Mouse (Mus musculus) retina, postnatal 7 days (tissue): Measurements from ENCODE around the gene Ocrl.

ENCODE experiments used
- DNase-seq: peaks from one replicate; pipeline ENCODE4 v3.0.0-alpha.2; 2012; ENCODE audit warnings: low read depth, low spot score

The Ocrl gene

DNA sequence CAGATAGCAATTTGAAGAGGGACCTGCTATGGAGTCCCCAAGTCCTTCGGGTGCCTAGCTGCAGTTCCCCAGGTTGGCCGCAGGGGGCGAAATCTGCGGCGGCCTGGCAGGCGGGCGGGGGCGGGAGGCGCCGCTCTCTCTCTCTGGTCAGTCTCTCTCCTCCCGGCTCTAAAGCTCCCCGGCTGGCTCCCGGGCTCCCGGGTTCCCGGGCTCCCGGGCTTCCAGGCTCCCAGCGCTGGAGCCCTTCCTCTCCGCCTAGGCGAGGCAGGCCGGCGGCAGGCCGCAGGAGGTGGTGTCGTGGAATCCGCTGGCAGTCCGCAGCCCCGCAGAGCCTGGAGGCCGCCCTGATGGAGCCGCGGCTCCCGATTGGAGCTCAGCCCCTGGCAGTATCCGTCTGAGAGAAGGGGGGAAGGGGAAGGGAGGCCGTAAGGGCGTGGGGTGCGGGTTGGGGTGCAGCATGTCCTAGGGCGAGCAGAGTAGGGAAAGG lies at the start of gene Ocrl:
Gene Ocrl (plus strand): TSS at position 82 of the 487 bp plus-strand sequence.
- peak; percentile 42 for DNase-seq

DNA sequence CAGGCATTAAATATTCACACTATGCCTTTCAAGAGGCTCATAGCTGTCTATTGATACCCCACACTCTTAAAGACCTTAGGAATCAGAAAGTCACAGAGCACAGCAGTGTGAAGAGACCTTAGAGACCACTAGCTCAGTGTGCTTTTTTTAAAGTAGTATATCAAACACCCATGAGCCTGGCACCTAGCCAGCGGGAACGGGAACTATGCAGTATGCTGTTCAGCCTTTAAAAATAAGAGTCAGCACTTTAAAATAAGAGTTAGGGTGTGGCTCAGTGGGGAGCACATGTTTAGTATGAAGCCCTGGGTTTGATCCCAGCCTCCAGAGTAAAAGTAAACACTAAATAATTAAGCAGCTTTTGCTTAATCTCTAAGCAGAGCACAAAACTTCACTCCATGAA lies 32.1 kb upstream of the Ocrl start:
- no peak for DNase-seq

DNA sequence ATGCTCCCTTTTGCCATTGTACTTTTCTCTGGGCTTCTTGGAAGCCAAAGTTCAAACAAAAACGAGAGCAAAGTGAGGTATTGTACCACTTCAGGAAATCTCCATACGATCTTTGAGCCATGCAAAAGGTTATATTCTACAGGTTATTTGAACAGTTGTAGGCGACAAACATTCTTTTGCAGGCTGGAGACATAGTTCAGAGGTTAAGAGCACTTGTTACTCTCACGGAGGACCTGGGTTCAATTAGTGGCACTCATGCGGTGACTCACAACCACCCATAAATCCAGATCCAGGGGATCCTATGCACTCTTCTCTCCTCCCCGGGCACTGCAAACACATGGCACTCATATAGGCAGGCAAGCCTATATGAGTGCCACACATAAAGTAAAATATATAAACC lies 29.4 kb upstream of the Ocrl start:
- DNase-seq: no peak

DNA sequence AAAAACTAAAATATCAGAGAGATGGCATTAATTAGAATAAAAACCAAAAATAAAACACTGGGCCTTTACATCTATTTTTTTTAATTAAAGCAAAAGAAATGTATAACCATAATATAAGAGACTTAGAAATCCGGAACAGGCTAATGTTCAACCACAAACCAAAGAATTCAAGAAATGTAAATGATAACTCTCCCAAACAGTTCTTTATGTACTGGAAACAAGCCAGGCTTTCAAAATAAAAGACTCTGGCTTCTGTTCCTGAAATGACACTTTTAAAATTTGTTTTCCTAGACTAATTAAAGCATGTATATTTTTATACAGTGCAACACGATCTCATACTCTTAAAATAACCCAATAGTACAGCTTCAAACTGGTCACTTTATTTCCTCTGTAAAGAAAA lies 24.8 kb upstream of the Ocrl start:
- DNase-seq: no peak

DNA sequence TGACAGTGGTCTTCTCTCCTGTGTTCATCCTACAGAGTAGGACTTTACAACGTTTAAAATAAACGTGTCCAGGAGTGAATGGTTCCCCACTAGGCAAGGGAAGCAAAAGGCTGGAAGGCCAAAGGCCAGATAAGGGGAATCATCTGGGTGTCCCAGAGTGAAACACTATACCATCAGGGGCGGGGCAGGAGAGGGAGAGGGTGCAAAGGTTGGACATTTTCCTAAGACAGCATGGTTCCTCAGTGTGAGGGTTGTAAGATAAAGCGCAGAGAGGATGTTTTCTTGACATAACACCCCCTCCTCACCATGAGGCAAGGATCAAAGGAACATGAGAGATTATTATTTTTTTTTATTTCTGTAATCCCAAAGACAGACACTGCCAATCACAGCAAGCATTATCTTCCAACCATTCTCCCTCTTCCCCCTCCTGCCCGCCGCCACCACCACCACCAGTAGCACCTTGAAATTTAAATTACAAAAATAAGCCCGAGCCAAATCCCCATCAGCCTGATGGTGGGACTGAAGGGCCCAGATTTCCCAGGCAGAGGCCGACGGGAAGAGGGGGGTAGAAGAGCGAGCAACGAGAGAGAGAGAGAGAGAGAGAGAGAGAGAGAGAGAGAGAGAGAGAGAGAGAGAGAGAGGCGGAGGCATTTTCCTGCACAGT lies 20.8 kb upstream of the Ocrl start:
- no peak for DNase-seq

DNA sequence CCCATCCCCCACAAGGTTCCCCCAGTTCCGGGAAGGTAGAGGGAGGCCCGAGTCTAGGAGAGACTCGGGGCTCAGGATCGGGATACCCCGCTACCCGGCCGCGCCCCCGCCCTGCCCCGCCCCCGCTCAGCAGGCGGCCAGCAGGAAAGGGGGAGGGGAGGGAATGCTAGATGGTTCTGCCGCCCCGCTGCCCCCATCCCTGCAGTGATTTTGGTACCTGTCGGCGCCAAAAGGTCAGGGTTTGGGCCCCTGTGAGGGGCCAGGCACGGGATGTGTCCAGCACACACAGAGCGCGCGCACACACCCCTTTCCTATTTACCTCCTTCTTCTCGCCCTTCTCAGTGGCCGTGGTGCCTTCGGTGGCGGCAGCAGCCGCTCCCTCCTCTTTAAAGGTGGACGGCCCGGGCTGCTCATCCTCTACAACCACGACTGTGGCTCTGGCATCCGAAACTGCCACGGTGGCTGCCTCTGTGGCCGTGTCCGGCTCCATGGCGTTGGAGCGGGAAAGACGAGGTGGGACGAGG lies 20.2 kb upstream of the Ocrl start:
- DNase-seq: no peak

DNA sequence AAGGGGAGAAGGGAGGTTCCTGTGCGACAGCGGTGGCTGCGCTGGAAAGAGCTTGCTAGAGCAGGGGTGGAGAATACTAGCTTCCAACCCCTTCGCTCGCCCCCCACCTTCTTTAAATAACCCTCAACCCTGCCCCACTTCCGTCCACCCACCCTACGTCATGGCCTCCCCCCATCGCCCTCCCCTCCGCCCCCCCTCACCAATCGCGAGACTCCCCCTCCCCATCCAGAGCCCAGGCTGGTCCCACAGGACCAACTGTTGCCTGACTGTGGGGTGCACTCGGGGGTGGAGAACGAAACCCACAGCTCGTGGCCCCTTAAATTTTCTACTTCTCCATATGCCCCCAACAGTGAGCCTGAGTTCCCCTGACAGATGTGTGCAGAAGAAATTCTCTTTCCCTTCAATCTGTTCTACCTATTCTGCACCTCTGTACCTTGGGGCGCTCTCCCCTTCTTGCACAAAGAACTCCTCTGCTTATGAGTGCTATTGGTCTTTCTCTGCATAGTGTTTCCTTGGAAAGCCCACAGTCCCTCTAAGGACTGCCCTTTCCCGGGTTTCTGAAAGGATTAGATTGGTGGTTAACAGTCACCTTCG lies 19.7 kb upstream of the Ocrl start, which contains the start of gene Smarca1:
Gene Smarca1 (minus strand): TSS at position 544 of the 594 bp plus-strand sequence.
- DNase-seq: no peak

DNA sequence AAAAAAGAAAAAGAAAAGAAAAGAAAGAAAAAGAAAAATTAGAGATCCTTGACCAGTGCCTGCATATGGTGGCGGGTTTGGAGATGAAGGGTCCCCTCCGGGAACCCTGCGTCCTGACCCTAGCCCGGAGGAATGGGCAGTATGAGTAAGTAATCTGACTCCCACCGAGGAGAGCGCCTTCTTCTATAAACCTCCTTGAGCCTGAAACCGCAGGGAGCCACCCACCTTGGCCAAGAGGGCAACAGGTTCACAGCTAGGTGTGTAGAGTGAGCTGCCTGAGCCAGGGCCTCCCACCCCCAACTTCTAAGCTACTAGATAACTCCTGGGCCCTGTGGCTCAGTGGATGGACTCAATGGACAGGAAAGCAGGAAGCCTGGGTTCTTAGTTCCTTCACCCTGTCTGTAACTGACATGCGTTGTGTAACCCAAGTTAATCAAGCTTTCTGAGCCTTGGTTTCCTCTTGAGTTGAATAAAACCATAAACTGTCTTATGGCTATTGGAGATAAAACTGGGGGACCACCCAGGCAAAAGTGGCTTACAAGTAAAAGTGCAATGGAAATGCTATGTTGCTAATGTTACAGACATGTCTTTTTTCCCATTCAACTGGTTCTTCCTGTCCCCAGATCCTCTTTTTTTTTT lies 836 bp downstream of the Ocrl start:
- no peak for DNase-seq

DNA sequence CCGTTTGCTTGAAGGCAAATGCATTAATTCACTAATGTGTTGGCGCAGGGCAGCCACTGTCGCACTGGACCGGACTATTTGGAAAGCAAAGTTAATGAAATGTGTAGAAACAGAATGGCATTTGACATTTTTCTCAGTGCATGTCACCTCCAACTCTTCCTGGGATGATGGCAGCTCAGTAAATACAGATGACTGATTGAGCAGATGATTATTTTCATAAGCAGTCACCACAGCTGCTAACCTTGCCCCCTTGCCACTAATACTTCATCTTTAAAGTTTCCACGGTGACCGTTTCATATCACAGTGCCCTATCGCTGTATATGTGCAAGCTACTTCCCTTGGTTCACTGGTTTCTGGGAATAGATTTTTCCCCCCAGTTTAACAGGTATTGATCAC lies 1.4 kb downstream of the Ocrl start:
- DNase-seq: no peak

DNA sequence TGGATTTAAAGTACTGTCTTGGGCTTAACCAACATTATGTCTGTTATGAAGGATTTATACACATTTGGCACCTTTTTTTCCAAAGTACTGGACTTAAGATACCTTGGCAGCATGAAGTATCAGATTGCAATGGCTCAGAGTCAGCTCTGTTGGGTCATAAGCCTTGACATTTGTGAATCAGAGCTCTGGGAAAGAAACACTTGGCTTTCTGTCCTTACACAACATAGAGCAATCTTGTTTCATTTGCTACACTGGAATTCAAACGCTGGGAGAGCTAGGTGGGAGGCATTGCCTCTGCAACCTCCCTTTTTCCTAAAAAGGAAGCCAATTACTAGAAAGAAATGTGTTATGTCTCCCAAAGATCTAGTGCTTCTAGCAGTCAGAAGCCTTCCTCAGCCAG lies 4.6 kb downstream of the Ocrl start:
- DNase-seq: no peak

DNA sequence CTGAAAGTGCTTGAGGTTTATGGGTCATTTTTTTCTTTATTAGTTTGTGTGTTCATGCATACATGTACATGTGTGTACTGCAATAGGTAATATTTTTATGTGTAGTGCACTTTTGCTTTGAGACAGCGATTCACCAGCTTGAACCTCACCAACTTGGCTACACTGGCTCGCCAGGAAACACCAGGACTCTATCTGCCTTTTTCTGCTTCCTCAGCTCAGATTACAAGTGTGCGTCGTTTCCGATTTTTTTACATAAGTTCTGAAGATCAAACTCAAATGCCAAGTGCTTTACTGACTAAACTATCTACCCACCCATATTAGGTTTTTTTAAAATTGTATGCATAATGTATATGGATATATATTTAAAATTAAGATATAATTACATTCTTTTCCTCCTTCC lies 8.4 kb downstream of the Ocrl start:
- no peak for DNase-seq

DNA sequence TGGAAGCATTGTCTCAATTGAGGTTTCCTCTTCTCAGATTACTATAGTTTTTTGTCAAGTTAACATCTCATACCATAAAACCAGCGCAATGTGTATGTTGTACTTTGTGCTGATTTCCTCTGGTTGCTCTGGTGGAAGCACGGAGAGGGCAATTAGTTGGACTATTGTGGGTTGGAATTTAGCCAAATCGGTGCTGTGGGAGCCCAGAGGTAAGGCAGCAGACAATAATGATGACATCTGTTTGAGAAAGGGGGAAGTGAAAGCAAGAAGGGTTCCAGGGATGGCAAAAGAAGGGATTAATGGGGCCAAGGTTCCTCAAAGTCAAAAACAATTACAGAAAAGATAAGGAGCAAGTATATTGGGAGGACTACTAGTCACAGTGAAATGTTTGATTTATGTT lies 15.8 kb downstream of the Ocrl start:
- no peak for DNase-seq

DNA sequence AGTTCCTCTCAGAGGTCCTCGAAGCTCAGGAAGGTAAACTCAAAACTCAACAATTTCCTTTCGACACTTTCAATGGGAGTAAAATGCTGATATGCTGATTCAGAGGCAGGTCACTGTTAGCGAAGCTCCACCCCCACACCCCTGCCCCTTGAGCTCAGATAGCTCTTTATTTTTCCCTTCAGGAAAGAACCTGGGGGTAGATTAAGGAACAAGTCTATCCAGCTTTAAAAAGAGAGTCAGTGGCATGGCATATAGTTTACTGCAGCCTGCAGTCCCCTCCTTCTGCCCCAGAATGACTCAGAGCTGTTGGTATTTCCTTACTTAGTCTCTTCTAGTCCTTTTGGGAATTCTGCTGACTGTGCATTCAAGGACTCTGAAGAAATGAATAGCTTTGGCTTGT lies 18.3 kb downstream of the Ocrl start:
- DNase-seq: no peak

DNA sequence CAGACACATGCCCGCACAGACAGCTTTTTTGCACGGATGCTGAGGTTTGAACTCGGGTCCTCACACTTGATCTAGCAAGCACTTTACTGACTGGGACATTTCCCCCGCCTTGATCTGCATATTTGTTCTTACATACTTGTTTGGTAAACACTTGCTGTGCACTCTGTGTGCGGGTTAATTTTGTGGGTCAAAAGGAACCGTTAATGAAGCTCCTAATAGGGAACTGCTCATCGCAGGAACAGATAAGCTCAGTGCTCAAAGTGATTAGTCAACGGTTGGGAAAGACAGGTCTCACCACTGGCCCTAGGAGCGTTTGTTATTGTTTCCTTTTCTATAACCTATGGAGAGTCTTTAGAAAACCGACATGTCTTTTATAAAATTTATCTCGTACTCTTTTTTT lies 22.2 kb downstream of the Ocrl start:
- no peak for DNase-seq

DNA sequence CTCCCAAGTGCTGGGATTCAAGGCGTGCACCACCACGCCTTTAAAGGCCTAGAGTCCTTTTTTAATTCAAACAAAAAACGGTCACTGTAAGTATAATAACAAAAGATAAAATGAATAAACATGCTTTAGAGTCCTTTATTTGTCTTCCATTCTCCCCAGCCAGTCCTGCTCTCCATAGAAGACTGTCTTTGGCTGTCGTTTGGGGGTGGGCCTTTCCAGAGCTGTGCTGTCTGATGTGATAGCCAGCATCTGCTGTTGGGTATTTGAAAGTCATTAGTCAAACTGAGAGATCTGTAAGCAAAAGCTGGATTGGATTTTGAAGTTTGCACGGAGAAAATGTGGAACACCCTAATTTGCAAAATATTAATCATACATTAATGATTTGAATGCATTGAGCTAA lies 24.7 kb downstream of the Ocrl start:
- no peak for DNase-seq

DNA sequence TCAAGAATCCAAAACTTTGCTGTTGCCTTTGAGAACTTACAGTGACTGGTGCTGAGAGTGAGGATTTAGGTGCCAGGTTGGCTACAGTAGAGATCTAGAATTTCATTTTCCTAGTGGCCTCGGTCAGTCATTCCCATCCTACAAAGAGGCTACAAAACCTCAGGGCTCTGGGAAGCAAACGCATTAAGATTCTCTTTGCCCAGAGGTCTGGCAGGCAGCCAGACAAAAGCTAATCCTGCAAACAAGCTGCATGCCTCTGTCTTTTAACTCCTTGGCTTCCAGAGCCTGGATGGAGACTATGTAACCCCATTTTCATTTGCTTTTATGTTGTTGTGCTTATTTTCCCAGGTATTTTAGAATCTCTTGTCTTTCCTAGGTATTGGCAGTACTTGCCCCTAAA lies 25.6 kb downstream of the Ocrl start:
- DNase-seq: peak; percentile 73

DNA sequence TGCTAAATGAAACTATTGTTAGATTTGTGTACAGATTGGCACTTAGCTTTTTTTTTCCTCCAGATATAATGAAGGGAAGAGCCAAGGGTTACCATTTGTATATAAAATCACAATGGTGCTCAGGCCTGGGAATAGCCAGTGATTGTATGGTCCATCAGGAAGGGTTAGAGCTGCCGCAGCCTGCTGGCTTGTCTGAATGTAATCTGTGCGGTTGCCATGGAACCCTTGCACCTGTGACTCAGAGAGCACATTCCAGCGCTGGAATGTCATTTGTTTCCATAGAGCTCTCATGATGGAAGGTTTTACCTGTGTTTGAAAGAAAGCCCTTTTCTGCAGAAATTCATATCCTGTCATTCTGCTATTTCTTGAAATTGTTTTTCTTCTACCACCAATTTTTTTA lies 37.5 kb downstream of the Ocrl start:
- no peak for DNase-seq

DNA sequence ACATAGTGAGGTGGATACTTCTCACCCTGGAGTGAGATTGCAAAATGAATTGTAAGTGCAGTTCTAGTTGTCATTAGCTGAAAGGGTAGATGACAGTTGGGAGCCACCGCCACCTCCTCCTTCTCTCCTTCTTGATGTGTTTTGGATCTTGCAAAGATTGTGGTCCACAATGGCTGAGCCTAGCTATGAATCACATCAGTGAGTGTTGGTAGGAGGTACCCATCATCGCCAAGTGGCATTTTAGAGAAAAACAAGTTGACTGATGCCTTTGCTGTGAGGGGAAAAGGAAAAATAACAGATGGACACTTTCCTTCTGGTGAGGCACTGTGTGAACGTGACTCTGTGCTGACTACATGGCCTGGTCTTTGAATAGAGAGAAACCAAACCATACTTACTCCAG lies 50.4 kb downstream of the Ocrl start:
- no peak for DNase-seq

DNA sequence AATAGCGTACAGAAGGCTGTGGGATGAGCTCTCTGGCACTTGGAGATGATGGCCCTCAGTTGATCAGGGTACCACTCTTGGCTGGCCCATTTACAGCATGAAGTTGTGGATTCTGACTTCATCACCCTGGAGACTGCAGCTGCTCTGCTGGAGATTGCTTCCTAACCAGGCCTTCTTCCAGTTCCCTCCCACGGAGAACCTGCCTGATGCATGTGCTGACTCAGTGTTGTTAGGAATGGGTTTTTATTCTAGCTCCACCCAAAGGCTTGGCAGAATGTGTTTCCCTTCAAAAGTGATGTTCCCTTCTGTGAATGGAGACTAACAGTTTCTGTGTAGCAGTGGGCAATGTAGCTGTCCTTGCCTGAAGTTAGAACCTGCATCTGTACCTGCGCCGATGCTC lies 58.2 kb downstream of the Ocrl start:
- no peak for DNase-seq

DNA sequence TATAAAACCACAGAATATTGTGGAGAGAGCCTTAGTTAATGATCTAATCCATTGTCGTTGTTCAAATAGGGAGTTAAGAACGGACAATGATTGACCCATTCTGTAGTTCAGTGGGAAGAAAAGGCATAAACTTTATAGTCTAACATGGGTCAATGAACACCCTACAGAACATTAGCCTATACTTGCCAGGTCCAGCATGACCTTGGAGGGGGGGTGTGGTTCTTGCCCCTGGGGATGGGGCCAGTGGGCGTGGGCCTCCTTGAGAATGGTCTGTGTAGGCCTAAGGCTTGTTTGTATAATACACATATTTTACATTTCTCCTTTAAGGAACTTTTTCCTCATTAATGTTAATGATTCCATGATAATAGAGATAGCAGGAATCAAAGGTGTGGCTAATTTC lies 58.7 kb downstream of the Ocrl start:
- DNase-seq: no peak

DNA sequence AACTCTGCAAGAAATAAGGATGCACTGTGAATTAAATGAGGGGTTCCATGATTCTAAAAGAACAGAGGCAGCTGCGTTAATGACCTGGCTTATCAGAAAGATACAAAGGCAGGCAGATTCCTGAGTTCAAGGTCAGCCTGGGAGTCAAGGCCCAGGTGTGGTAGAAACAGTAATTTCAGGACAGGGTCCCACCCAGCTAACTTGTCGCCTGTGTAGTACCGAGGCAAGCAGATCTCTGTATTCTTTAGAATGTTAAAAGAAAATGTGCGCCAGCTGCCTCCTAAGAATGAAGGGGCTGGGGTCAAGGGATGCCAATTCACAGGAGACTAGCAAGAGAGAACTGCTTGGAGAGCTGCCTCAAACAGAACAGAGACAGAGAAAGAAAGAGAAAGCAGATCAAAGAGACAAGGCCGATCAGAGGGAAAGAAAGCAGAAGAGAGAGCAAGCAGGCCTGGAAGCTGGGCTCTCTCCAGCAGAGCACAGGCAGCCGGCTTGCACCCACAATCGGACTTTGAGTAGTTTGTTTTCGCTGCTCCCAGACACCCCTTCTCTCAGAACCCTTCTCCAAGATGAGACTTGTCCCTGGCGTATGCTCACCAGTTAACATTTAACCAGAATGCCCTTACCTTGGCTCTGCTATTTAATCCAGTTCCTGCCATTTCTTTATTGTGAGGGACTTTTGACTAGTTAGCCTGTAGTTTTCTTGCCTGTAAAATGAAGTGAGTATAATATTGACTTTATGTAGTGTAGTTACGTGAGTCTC lies 59.4 kb downstream of the Ocrl start:
- DNase-seq: no peak

DNA sequence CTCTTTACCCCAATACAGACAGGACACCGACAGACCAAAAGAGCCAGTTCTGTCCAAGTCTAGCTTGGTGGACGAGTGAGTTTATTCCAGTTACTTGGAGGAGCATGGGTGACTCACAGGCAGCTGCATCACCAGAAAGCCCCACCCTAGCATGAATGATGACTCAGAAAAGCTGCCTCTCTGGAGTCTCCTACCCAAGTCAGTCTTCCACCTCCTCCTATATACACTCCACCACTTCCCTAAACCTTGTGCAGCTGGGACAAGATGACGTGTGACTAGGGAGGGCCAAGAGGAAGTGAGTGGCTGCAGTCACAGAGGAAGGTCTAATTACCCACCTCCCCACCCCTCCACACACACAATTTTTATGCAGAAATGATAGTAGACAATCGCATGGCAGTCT lies 64.4 kb downstream of the Ocrl start:
- no peak for DNase-seq
